Mouse (Mus musculus) urinary bladder, adult 2 months (tissue): ENCODE data around the gene Efcab2. TPM values are rescaled to one million over a fixed set of nuclear protein-coding genes. Genes with fewer than 3 reads are reported as not detected.
"Not testable (repeated sequence)": the region's sequence is repeated elsewhere in the genome, so short reads cannot be mapped to it uniquely, and the experiment has no call there.

Source experiments
- DNase-seq: peaks from one replicate; pipeline ENCODE4 v3.0.0; 2022; ENCODE audit warnings: low spot score
- polyA plus RNA-seq: library from polyadenylated mRNA; depleted of rRNA; stranded (reverse); fragments of >200 nt; gene quantifications from 2 replicates; pipeline ENCODE4 v1.2.3, GENCODE M21; 2012

Gene Efcab2
- polyA plus RNA-seq, 1 experiment = 1.6 TPM

GRCm38 (mm10) chr1:178405445-178405911 lies 407 bp upstream of the Efcab2 start:
- peak; percentile 68 for DNase-seq

- DNase-seq = no peak
Measured at GRCm38 (mm10) chr1:178406765-178407645, 1.1 kb downstream of the Efcab2 start.

DNA sequence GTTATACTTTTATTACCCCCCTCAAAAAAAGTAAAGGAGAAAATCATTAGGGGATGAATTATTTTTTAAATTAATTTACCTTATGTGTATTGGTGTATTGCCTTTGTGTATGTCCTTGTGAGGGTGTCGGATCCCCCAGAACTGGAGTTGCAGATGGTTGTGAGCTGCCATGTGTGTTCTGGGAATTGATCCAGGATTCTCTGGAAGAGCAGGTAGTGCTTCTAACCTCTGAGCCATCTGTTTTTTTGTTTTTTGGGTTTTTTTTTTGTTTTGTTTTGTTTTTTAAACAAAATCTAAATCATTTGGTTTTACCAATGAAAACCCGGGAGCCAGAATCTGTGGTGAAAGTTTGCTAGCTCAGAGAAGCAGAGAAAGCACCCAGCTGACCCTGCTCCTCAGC lies 1.8 kb downstream of the Efcab2 start:
- DNase-seq = no peak

- DNase-seq = no peak
Measured at GRCm38 (mm10) chr1:178408901-178409361, 3.0 kb downstream of the Efcab2 start.

GRCm38 (mm10) chr1:178413367-178413766 lies 7.5 kb downstream of the Efcab2 start:
- DNase-seq = not testable (repeated sequence)

DNA sequence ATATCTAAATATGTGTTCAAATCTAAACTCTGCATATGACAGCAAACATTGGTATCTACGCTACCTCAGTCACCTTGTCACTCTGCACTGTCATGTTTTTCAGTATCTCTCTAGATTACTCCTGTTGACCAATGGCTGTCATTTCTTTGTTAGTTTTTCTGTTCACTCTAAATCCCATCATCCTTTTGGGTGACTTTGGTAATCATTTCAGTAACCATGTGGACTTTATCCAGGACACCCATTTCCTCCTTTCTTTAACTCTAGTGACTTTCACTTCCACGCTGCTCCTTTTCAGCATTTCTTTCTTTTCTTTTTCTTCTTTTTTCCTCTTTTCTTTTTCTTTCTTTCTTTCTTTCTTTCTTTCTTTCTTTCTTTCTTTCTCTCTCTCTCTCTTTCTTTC lies 13.7 kb downstream of the Efcab2 start:
- no peak for DNase-seq

- DNase-seq = no peak
Measured at GRCm38 (mm10) chr1:178423662-178424061, 17.8 kb downstream of the Efcab2 start.

- DNase-seq = no peak
Measured at GRCm38 (mm10) chr1:178431619-178432444, 25.9 kb downstream of the Efcab2 start.

DNA sequence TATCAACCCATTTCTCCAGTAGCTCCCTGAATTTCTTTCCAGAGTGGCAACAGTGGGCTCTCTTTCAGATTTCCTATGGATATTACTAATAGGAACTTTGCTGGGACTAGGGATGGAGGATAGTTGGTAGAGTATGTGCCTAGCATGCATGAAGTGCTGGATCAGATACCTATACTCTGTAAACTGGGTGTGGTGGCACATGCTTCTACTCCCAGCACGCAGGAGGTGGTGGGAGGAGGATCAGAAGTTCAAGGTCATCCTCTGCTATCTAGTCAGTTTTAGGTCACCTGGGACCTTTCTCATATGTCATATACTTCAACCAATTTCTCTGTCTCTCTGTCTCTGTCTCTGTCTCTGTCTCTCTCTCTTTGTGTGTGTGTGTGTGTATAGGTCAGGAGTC lies 27.7 kb downstream of the Efcab2 start:
- no peak for DNase-seq

DNA sequence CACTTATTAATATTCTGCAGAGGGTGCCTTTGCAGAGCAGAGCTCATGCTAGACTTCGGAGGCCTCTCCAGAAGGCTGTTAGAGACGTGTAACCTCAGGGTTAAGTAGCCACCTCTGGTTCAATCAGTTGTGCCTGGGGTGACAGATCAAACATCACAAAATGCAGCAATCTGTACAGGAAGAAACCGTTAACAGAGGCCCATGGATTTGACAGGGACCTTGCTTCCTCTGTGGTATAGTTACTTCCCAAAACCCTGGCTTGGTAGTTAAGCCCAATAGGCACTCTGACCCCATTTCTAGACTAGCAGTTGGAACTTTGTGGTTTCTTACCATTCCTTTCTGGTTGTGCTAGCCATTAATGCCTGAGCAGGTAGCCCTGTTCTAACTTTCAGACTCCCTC lies 38.5 kb downstream of the Efcab2 start:
- no peak for DNase-seq

- no peak for DNase-seq
Measured at GRCm38 (mm10) chr1:178447036-178447435, 41.2 kb downstream of the Efcab2 start.

- DNase-seq = no peak
Measured at GRCm38 (mm10) chr1:178448271-178448744, 42.4 kb downstream of the Efcab2 start.

- peak; percentile 41 for DNase-seq
Measured at GRCm38 (mm10) chr1:178449172-178449571, 43.3 kb downstream of the Efcab2 start.

DNA sequence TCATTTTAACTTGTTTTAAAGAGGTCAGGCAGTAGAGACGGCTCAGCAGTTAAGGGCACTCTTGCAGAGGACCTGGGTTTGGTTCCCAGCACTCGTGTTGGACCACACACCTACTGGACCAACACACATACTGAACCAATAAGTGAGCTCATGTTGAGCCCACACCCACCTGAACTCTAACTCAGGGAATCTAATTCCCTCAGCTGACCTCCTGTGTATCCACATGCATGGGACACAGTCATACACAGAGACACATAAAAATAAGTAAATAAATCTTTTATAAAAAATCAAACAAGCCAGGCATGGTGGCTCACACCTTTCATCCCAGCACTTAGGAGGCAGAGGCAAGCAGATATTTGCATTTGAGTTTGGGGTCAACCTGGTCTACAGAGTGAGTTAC lies 44.0 kb downstream of the Efcab2 start:
- no peak for DNase-seq

- no peak for DNase-seq
Measured at GRCm38 (mm10) chr1:178454125-178454524, 48.2 kb downstream of the Efcab2 start.

GRCm38 (mm10) chr1:178455120-178455519 lies 49.2 kb downstream of the Efcab2 start:
- no peak for DNase-seq

GRCm38 (mm10) chr1:178458029-178458428 lies 52.1 kb downstream of the Efcab2 start:
- no peak for DNase-seq

GRCm38 (mm10) chr1:178463712-178464111 lies 57.8 kb downstream of the Efcab2 start:
- DNase-seq = peak; percentile 62

DNA sequence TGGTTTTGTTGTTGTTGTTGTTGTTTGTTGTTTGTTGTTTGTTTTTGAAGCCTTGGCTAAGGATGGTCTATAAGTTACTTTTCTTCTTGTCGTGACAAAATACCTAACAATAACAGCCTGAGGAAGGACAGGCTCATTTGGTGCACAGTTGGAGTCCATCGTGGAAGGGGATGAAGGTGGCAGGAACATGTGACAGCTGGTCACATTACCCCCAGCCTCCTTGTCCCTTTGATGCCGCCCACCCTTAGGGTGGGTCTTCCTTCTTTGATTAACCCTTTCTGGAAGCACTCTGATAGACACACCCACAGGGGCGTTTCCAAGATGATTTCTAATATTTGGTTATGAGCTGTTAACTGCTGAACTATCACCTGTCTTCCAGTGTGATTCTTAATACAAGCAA lies 58.3 kb downstream of the Efcab2 start:
- DNase-seq = no peak

- DNase-seq = no peak
Measured at GRCm38 (mm10) chr1:178467594-178467993, 61.7 kb downstream of the Efcab2 start.

- no peak for DNase-seq
Measured at GRCm38 (mm10) chr1:178468280-178468679, 62.4 kb downstream of the Efcab2 start.

DNA sequence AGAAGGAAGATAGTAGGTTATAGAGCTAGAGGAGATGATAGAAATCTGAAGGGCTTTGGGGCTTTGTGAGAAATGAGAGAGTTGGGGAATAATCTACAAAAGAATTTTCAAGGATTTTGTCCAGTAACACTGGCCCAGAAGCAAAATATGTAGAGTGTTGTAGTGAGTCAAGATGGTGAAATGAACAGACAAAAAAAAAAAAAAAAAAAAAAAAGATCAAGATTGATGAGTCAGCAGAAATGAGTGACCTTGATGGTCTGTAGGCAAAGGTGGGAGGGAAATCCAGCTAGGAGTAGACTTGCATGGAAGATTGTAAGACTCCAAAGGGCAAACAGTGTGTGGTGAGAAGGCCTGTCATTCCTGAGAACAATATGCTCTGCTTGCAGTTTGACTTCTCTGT lies 78.0 kb downstream of the Efcab2 start:
- DNase-seq = no peak
